Mouse (Mus musculus) midbrain, embryonic 16.5 days (tissue): ENCODE measurements around the gene Dynlt1c. TPM values are rescaled to one million over a fixed set of nuclear protein-coding genes. Genes with fewer than 3 reads are reported as not detected.
"Not testable (repeated sequence)": the region's sequence is repeated elsewhere in the genome, so short reads cannot be mapped to it uniquely, and the experiment has no call there.

Experiments used
- ATAC-seq: fragments of 200-750 bp; cut with Nextera tagmentation; 2 replicates; pipeline ENCODE4 v1.8.0; 2017; ENCODE audit warnings: moderate TSS enrichment
- H3K27ac ChIP-seq: fragments of 300-500 bp; sonication (generic); 2 replicates; pipeline ENCODE4 v1.5.1; 2014; ENCODE audit warnings: mild to moderate bottlenecking, low read length, mixed read lengths
- H3K27me3 ChIP-seq: fragments of 300-500 bp; sonication (generic); 2 replicates; pipeline ENCODE4 v1.6.1; 2014; ENCODE audit warnings: low read depth, low read length, mixed read lengths; ENCODE audit not compliant: control insufficient read depth, insufficient read depth
- H3K36me3 ChIP-seq: fragments of 300-500 bp; sonication (generic); 2 replicates; pipeline ENCODE4 v1.6.1; 2014; ENCODE audit warnings: mild to moderate bottlenecking, low read length, moderate library complexity, mixed read lengths; ENCODE audit not compliant: control insufficient read depth, insufficient read depth
- H3K4me1 ChIP-seq: fragments of 300-500 bp; sonication (generic); 2 replicates; pipeline ENCODE4 v1.6.1; 2014; ENCODE audit warnings: mild to moderate bottlenecking, low read length, mixed read lengths; ENCODE audit not compliant: control insufficient read depth, insufficient read depth
- H3K4me2 ChIP-seq: fragments of 300-500 bp; sonication (generic); 2 replicates; pipeline ENCODE4 v1.6.1; 2014; ENCODE audit warnings: mild to moderate bottlenecking, low read length, mixed read lengths
- H3K4me3 ChIP-seq: fragments of 300-500 bp; sonication (generic); 2 replicates; pipeline ENCODE4 v1.5.1; 2014; ENCODE audit warnings: low read depth, mild to moderate bottlenecking, low read length, moderate library complexity, mixed read lengths
- H3K9ac ChIP-seq: fragments of 300-500 bp; sonication (generic); 2 replicates; pipeline ENCODE4 v1.6.1; 2014; ENCODE audit warnings: low read depth, low read length, mixed read lengths
- H3K9me3 ChIP-seq: fragments of 300-500 bp; sonication (generic); replicated peaks from 2 replicates; pipeline ENCODE4 v1.6.1; 2014; ENCODE audit warnings: mild to moderate bottlenecking, low read length, mixed read lengths; ENCODE audit not compliant: control insufficient read depth, poor library complexity, severe bottlenecking
- WGBS: fragments of 180-500 bp; shearing (Covaris S2); extraction: QIAGEN DNeasy Blood & Tissue Kit; methylation state at CpG from one replicate; pipeline ENCODE4 v1.1.7; 2014; 5-methylcytosine and 5-hydroxymethylcytosine counted together
- polyA plus RNA-seq: library from polyadenylated mRNA; unstranded; fragments of >200 nt; fragmentation: Nextera tagmentation; extraction: Ambion mirVana; gene quantifications from 2 replicates; pipeline ENCODE4 v1.2.1, GENCODE M21; 2015

Gene Dynlt1c
- polyA plus RNA-seq, 1 experiment from 2014 or later = 61.5 TPM

DNA sequence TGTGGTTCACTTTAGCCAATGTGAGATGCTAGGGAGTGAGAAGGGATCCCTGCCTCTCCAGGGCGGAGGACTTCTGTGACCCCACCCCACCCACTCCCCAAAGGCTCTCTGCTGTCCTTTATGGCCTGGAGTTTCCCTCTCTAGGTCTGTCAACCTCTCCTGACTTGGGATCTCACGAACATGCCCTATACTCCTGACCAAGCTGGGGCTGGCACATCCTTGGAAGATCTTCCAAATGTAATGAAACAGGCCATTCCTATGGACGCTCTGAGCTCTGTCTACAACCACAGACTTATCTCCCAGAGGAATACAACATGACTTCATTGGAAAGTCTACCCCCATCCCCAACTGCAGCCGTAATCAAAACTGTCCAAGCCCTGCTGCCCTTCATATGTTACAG lies 43.2 kb downstream of the Dynlt1c start:
- not testable (repeated sequence) for H3K4me1 ChIP-seq, H3K9me3 ChIP-seq, H3K9ac ChIP-seq, H3K27ac ChIP-seq, ATAC-seq, H3K4me3 ChIP-seq, H3K4me2 ChIP-seq, H3K27me3 ChIP-seq, H3K36me3 ChIP-seq
- 84% methylated on average over 4 of the region's 4 CpGs for WGBS

DNA sequence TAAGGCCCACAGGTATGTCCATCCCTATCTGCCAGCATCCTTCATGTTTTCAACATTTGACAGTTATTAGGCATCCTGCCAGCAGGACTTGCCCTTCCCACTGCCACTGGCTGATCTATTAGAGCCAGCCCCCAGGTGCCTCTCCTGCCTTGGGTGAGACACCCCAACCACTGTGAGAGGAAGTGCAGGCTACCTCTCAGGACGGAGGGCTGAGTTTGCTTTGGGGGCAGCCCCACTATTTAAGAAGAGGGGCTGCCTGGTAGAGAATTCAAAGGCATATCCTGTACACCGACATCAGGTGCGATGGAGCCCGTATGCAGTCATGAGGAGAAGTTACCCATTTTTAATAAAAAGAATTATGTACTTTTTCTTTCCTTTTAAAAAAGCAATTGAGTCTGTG lies 44.2 kb downstream of the Dynlt1c start:
- H3K27me3 ChIP-seq, H3K27ac ChIP-seq, ATAC-seq, H3K4me1 ChIP-seq, H3K9ac ChIP-seq, H3K4me3 ChIP-seq, H3K4me2 ChIP-seq, H3K36me3 ChIP-seq, H3K9me3 ChIP-seq: not testable (repeated sequence)
- 86% methylated on average over 2 of the region's 4 CpGs for WGBS

DNA sequence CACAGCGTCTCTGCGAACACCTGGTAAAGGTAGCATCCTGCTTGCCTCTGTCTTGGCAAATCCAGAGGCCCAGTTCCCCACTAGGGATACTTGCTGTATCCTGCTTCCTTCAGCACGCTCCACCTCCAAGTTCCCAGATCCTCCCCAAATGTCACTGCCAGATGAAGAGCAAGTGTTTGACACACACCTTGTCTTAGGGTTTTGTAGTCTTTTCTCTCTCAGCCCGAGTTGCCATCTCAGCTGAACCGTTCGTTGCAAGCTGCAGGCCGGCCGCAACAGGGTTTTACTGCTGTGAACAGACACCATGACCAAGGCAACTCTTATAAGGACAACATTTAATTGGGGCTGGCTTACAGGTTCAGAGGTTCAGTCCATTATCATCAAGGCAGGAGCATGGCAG lies 45.4 kb downstream of the Dynlt1c start:
- not testable (repeated sequence) for H3K36me3 ChIP-seq, H3K4me1 ChIP-seq, H3K27ac ChIP-seq, H3K27me3 ChIP-seq, H3K9ac ChIP-seq, H3K4me2 ChIP-seq, H3K9me3 ChIP-seq, ATAC-seq, H3K4me3 ChIP-seq
- 98% methylated on average over 8 of the region's 8 CpGs for WGBS

DNA sequence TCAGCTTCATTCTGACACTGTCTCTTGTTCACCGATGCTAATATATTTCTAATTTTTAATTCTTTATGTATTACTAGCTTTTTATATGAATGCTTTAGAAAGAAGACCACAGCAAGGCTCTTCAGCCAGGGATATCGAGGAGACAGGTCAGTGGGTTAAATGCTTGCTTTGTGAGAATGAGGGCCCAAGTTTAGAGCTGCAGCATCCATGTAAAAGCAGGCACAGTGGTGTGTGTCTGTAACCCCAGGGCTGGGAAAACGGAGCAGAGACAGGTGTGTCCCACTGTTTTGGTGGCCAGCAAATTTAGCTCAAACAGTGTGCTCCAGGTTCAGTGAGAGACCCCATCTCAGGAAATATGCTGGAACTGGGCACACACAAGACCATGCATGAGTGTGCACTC lies 46.0 kb downstream of the Dynlt1c start:
- not testable (repeated sequence) for H3K27me3 ChIP-seq, H3K4me2 ChIP-seq, H3K36me3 ChIP-seq, H3K4me1 ChIP-seq, H3K9me3 ChIP-seq, ATAC-seq, H3K27ac ChIP-seq, H3K4me3 ChIP-seq, H3K9ac ChIP-seq
- WGBS = 98% methylated on average over 3 of the region's 3 CpGs

DNA sequence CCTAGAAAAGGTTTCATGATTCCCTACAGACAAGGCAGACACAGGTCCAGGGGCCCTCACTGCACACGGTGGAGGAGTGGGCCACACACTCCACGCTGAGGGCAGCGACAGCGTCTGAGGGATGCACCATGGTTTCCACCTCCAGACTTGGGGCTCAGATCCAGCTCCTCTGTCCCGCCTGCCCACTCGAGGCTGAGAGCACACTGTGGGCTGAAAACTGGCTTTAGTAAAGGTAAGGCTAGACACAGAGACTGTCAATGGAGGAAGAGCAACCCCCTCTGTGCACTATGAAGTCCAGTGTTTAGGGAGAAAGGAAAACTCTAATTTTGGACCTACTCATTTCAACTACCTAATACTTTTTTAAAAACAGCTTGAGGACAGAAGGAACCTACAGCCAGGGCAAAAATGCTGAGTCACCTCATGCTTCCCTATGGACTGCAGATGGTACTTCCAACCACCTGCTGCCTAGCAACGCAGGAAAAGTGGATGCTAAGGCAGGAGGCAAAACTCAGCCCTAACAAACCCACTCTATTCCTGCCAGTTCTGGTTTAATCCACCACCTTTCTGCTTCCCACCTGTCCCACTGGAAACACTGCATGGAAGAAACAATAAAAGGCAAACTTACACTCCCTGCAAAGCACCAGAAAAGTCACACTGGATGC lies 49.6 kb downstream of the Dynlt1c start:
- not testable (repeated sequence) for H3K4me3 ChIP-seq, H3K4me1 ChIP-seq, H3K4me2 ChIP-seq, H3K9ac ChIP-seq, H3K27ac ChIP-seq, H3K27me3 ChIP-seq, H3K9me3 ChIP-seq, H3K36me3 ChIP-seq, ATAC-seq
- 87% methylated on average over 6 of the region's 7 CpGs for WGBS

DNA sequence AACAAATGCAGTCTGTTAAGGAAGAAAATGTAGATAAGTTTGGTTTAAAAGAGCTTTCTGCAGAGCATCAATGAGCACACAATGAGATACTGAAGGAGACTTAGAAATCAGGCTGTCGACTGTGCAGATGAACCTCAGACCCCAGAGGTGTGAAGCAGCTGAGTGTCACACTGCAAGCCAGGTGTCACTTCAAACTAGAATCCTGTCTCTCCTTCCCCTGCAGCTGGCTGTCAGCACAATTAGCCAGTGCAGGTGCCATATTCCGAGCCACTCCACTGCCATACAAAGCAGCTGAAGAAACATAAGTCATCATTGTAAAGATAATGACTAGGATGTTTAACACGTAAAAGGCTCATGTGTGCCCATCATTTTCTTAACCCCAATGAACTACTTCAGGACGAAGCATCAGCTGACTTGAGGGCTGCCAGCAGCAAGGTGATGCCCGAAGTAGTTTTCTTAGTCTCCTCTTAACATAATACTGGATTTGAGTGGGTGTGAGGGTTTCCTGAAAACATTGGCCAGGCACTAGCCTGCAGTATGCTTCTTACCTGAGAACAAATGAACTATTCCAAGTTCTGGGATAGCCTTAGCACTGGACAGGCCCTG lies 52.0 kb downstream of the Dynlt1c start:
- H3K4me1 ChIP-seq, H3K4me3 ChIP-seq, H3K4me2 ChIP-seq, H3K27me3 ChIP-seq, ATAC-seq, H3K9me3 ChIP-seq, H3K9ac ChIP-seq, H3K36me3 ChIP-seq, H3K27ac ChIP-seq: not testable (repeated sequence)
- 75% methylated on average over 4 of the region's 5 CpGs for WGBS

DNA sequence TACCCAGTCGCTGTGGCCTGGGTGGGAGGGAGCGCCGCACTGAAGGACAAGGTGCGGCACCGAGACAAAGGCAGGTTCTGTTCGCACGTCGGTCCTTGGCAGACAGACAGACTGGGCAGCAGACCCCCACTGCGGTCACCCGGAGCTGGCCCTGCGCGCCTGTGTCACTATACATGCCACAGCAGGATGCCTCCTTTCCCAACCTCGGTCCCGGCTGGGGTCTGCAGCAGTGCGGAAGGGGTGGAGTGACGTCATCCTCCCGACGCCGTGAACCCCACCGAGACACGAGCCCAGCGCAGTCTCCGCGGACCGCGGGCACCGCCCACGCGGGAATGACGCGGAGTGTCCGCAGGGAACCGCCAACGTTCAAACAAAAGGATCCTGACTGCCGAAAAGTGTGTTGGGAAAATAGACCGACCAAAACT lies 53.6 kb downstream of the Dynlt1c start:
- peak overlapping the region; percentile 39 for H3K4me2 ChIP-seq
- 1% methylated on average over 32 of the region's 36 CpGs for WGBS
- H3K9ac ChIP-seq = peak overlapping the region; percentile 64
- peak; percentile 93 for ATAC-seq
- not testable (repeated sequence) for H3K27me3 ChIP-seq, H3K4me1 ChIP-seq, H3K9me3 ChIP-seq, H3K36me3 ChIP-seq
- peak overlapping the region; percentile 90 for H3K27ac ChIP-seq
- H3K4me3 ChIP-seq = peak overlapping the region; percentile 42

DNA sequence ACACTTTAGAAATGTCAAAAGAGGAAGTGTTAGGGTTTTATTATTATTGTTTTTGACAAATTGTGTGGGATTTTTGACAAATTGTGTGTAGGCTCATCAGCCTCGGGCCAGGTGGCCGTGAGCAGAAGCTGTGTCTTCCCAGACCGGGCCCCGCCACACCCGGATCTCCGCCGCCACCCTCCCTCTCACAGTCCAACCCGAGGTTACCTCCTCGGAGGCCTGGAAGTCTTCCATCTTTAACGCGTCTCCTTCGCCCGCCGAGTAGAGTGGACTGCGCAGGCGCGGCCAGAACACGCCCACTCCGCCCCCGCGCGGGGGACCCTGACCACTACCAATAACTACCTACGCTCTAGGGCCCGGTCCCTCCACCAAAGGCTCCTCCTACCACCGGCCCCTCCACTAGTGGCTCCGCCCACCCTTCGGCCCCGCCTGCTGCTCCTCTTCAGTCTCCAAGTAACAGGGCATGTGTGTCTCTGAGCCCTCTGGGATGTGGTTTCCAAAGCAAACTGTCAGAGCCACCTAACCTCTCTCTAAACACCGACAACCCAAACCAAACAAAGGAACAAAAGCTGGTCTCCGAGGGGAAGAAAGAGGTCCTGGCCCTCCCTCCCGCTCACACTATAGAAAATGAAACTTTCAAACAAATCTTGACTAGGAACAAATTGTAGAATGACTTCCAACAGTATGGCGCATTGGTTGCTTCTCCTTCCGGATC lies 54.3 kb downstream of the Dynlt1c start, which contains the start of gene Dynlt1f:
Gene Dynlt1f (minus strand): TSS at position 334 of the 715 bp plus-strand sequence.
- H3K27me3 ChIP-seq, H3K4me1 ChIP-seq, H3K9me3 ChIP-seq, H3K36me3 ChIP-seq: not testable (repeated sequence)
- Histone ChIP-seq H3K9ac (peak within 1 kb of the TSS; percentile 64), H3K4me2 (peak within 1 kb of the TSS; percentile 39), H3K27ac (peak within 1 kb of the TSS; percentile 90), H3K4me3 (peak within 1 kb of the TSS; percentile 42)
- ATAC-seq = peak; percentile 94
- 3% methylated on average over 18 of the region's 33 CpGs for WGBS

DNA sequence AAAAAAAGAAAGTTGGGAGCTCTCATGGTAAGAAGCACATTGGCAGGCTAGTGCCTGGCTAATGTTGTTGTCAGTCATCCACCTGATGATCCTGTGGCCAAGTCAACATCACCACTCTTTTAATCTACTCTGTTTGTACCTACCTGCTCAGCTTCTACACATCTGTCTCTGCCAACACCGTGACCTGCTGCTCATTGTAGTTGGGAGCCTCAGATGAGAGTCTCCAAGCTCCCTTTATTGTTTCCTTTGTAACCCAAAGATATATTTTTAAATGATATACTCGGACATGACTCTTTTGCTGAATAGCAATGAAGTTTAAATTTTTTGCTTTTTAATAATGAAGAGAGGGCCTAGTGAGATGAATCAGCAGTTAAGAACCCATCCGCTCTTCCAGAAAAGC lies 55.0 kb downstream of the Dynlt1c start:
- not testable (repeated sequence) for H3K36me3 ChIP-seq, H3K9ac ChIP-seq, H3K4me2 ChIP-seq, H3K27ac ChIP-seq, H3K27me3 ChIP-seq, H3K4me3 ChIP-seq, ATAC-seq, H3K9me3 ChIP-seq, H3K4me1 ChIP-seq
- WGBS = 95% methylated on average over 1 of the region's 3 CpGs
